Mouse (Mus musculus) C2C12 (cell line): ENCODE data around the gene Lsm6. TPM values are rescaled to one million over a fixed set of nuclear protein-coding genes. Genes with fewer than 3 reads are reported as not detected.

Experiments
- H3K27me3 ChIP-seq: one replicate; pipeline ENCODE4 v1.6.1; 2011; ENCODE audit not compliant: control insufficient read depth, insufficient read depth, insufficient read length
- H3K36me3 ChIP-seq: one replicate; pipeline ENCODE4 v1.6.1; 2011; ENCODE audit not compliant: control insufficient read depth, insufficient read depth
- H3K4me3 ChIP-seq: one replicate; pipeline ENCODE4 v1.5.1; 2011; ENCODE audit warnings: mild to moderate bottlenecking, control low read depth; ENCODE audit not compliant: poor library complexity, insufficient read depth, severe bottlenecking
- H3K79me2 ChIP-seq: one replicate; pipeline ENCODE4 v1.6.1; 2011; ENCODE audit not compliant: control insufficient read depth, insufficient read depth
- H3K79me3 ChIP-seq: one replicate; pipeline ENCODE4 v1.6.1; 2011; ENCODE audit warnings: low read depth, control low read depth
- H3ac ChIP-seq: one replicate; pipeline ENCODE3; 2011; ENCODE audit warnings: low read depth; ENCODE audit not compliant: control insufficient read depth, insufficient read length
- CEBPB ChIP-seq: IDR thresholded peaks from one replicate; pipeline ENCODE4 v1.6.1; 2011; ENCODE audit warnings: low read depth, mild to moderate bottlenecking, control low read depth, moderate library complexity
- CTCF ChIP-seq: IDR thresholded peaks from one replicate; pipeline ENCODE4 v1.5.1; 2011; ENCODE audit not compliant: control insufficient read depth, insufficient read depth, insufficient read length
- FOSL1 ChIP-seq: IDR thresholded peaks from one replicate; pipeline ENCODE4 v1.8.0; 2011; ENCODE audit warnings: mild to moderate bottlenecking, low read length; ENCODE audit not compliant: poor library complexity, insufficient read depth, severe bottlenecking
- MAX ChIP-seq: IDR thresholded peaks from one replicate; pipeline ENCODE4 v1.6.1; 2011; ENCODE audit warnings: mild to moderate bottlenecking, control low read depth
- MYOD1 ChIP-seq: IDR thresholded peaks from one replicate; pipeline ENCODE4 v1.6.1; 2011; ENCODE audit warnings: low read depth; ENCODE audit not compliant: control insufficient read depth, insufficient read length
- MYOG ChIP-seq: IDR thresholded peaks from one replicate; pipeline ENCODE4 v1.6.1; 2011; ENCODE audit not compliant: control insufficient read depth, insufficient read length; ENCODE audit errors: extremely low read depth
- USF1 ChIP-seq: IDR thresholded peaks from one replicate; pipeline ENCODE4 v1.6.1; 2011; ENCODE audit warnings: low read depth, mild to moderate bottlenecking, control low read depth, moderate library complexity
- polyA plus RNA-seq: library from polyadenylated mRNA; unstranded; fragments of >200 nt; fragmentation: generic; extraction: Trizol; gene quantifications from one replicate; pipeline ENCODE4 v1.2.1, GENCODE M21; 2012; ENCODE audit warnings: missing spikeins

The Lsm6 gene
- polyA plus RNA-seq, 1 experiment = 117 TPM

DNA sequence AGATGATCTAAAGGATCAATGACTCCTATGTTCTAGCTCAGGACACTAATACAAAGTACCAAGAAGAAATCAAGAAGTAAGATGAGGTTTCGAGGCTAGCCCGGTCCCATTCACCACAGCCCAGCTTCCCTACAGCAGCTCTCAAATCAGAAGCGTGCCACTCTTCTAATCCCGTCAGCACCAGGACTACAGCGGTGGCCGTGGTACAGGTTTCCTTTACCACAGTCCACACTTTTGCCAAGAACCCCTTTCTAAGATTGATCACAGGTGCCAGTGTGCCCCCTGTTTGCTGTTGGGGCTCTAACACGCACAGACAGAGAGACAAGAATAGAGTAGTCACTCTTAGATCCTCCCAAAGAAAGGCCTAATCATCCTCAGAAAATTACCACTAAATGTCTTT, 36.5 kb upstream of the Lsm6 start:
- TF ChIP-seq USF1 (no peak), FOSL1 (no peak), MYOD1 (no peak), MAX (no peak), CEBPB (no peak), CTCF (no peak), MYOG (no peak)
- H3K36me3 ChIP-seq = no peaks in the 10 kb centered on the region
- H3K4me3 ChIP-seq = no peak overlapping the region
- no peaks in the 10 kb centered on the region for H3K79me2 ChIP-seq
- H3ac ChIP-seq = no peak overlapping the region
- H3K27me3 ChIP-seq = peaks cover 9% of the 10 kb centered on the region
- H3K79me3 ChIP-seq = no peaks in the 10 kb centered on the region

DNA sequence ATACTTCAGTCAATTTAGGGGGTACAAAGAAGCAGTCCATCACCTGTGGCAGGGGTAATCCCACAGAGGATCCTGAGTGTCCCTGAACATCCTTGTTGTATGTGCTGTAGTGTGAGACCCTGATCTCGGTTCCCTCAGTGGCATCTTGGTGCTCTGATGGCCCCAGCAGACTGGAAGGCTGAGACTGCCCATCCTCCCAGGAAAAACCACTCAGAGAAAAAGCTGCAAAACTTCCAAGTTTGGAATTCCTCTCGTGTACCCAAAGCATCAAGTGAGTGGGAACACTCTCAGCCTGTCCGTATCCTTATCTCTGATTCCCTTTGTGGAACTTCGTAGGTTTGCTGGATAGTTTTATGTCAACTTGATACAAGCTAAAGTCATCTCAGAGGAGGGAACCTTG, 31.3 kb upstream of the Lsm6 start:
- H3K79me3 ChIP-seq = no peaks in the 10 kb centered on the region
- no peak overlapping the region for H3ac ChIP-seq
- no peaks in the 10 kb centered on the region for H3K79me2 ChIP-seq
- H3K27me3 ChIP-seq = peaks cover 6% of the 10 kb centered on the region
- no peak for TF ChIP-seq CEBPB
- TF ChIP-seq MYOD1 = no peak
- TF ChIP-seq MAX = no peak
- TF ChIP-seq USF1 = no peak
- TF ChIP-seq MYOG = no peak
- TF ChIP-seq CTCF = no peak
- no peak for TF ChIP-seq FOSL1
- H3K4me3 ChIP-seq = no peak overlapping the region
- H3K36me3 ChIP-seq = no peaks in the 10 kb centered on the region

DNA sequence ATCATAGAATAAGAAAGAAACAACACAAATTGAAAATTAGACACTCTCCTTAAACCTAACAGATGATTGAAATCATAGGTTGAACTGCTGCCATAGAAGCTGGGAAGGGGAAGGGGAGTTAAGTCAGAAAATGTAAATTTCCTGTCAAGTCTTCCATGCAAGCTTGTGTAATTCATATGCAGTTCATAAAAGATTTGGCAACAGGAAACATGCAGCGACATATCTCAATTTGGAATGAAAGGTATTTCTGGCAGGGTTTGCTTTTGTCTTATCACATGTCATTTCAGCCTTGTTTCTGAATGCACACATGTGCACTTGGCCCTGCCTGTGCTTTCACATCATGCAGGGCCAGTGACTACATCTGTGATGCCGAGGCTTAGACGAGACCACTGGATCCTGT, 26.3 kb upstream of the Lsm6 start:
- no peak for TF ChIP-seq MYOG
- no peak for TF ChIP-seq FOSL1
- H3K79me3 ChIP-seq = no peaks in the 10 kb centered on the region
- no peaks in the 10 kb centered on the region for H3K79me2 ChIP-seq

DNA sequence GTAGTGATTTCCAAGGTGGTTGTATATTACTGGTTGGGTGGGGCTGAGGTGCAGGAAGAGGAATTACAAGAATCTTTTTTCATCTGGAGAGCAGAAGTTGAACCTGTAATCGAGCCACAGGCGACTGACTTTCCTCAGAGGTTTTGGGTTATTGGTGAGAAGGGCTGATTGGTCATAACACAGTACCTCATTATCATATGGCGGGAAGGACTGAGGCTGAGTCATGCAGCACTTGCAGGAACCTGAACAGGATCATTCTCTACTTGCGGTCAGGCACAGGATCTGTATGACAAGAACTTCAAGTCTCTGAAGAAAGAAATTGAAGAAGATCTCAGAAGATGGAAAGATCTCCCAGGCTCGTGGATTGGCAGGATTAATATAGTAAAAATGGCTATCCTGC, 23.6 kb upstream of the Lsm6 start:
- Histone ChIP-seq H3K4me3 (no peak overlapping the region), H3K27me3 (no peaks in the 10 kb centered on the region), H3K36me3 (no peaks in the 10 kb centered on the region), H3ac (no peak overlapping the region), H3K79me3 (no peaks in the 10 kb centered on the region), H3K79me2 (no peaks in the 10 kb centered on the region)
- TF ChIP-seq MYOD1 = no peak
- TF ChIP-seq CTCF = no peak
- no peak for TF ChIP-seq CEBPB
- TF ChIP-seq USF1 = no peak
- TF ChIP-seq FOSL1 = no peak
- TF ChIP-seq MAX = no peak
- no peak for TF ChIP-seq MYOG

More for the DNA sequence above, 26.3 kb upstream of the Lsm6 start:
- Histone ChIP-seq H3K4me3 (no peak overlapping the region), H3K27me3 (no peaks in the 10 kb centered on the region), H3K36me3 (no peaks in the 10 kb centered on the region), H3ac (no peak overlapping the region)

DNA sequence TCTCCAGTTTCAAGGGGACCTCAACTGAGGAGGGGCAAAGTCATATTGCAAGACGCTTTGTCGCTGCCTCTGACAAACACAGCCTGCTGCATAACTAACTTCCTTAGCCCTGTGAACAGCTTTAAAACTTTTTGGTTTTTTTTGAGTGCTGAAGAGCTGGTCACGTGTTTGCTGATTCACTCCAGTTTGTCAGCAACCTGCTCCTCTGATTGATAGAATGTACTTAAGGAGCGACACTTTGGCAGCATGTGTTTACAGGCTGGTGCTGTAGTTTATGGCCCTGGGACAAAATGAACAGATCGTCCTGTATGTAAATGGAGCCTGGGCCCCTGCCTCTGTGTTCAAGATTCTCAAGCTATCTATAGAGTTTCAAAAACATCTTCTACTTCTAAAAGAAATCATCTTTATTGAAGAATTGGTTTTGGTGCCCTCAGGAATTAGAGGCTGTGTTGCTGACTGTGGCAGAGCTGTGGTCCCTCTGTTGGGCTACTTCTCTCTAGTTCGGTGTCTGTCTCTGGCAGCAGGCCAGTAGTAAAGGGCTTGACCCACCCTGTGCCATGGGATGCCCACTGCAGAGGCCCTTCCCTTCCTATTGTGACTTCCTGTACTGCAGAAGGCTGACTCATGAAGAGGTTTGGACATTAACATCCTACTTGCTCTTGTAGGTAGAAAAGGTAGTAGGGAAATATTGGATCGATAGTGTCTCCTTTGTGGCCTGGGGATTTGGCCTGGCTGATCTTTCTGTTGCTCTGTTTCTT, 17.9 kb upstream of the Lsm6 start:
- no peak overlapping the region for H3ac ChIP-seq
- TF ChIP-seq CTCF = no peak
- no peak for TF ChIP-seq MYOG
- TF ChIP-seq CEBPB = no peak
- TF ChIP-seq MYOD1 = no peak
- no peak for TF ChIP-seq FOSL1
- TF ChIP-seq USF1 = no peak
- no peak for TF ChIP-seq MAX

DNA sequence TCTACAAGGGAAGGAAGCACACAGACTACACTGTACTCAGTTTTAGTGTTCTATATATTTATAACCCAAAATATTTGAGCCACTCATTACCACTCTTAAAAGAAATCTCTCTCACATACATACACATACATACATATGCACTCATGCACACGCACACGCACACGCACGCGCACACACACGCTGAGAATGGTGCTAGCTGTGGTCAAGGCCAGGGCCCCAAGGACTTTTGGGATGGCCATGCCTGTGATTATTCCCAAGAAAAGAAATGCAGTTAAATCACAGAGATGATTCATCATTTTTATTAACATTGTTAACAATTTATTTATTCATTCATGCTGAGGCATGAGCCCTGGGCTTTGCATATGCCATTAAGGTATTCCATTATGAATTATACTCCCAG, 15.2 kb upstream of the Lsm6 start:
- Histone ChIP-seq H3K27me3 (no peaks in the 10 kb centered on the region), H3K36me3 (no peaks in the 10 kb centered on the region), H3K4me3 (no peak overlapping the region), H3K79me3 (no peaks in the 10 kb centered on the region), H3ac (no peak overlapping the region), H3K79me2 (no peaks in the 10 kb centered on the region)
- TF ChIP-seq USF1 = no peak
- no peak for TF ChIP-seq FOSL1
- no peak for TF ChIP-seq MAX
- TF ChIP-seq MYOG = no peak

More for the DNA sequence above, 17.9 kb upstream of the Lsm6 start:
- H3K36me3 ChIP-seq = no peaks in the 10 kb centered on the region
- H3K4me3 ChIP-seq = no peak overlapping the region
- H3K79me2 ChIP-seq = no peaks in the 10 kb centered on the region
- H3K27me3 ChIP-seq = no peaks in the 10 kb centered on the region
- no peaks in the 10 kb centered on the region for H3K79me3 ChIP-seq
